Mouse (Mus musculus) intestine, embryonic 14.5 days (tissue): ENCODE data around the gene Pdzrn3. TPM values are rescaled to one million over a fixed set of nuclear protein-coding genes. Genes with fewer than 3 reads are reported as not detected.

Experiments used
- ATAC-seq: fragments of 200-750 bp; cut with Nextera tagmentation; replicated peaks from 2 replicates; pipeline ENCODE4 v1.8.0; 2017; ENCODE audit warnings: low read depth, moderate number of reproducible peaks, moderate TSS enrichment, moderate library complexity; ENCODE audit not compliant: low FRiP score, low TSS enrichment
- DNase-seq: peaks from one replicate; pipeline ENCODE4 v3.0.0-alpha.2; 2018; ENCODE audit warnings: low spot score
- H3K27ac ChIP-seq: fragments of 300-500 bp; sonication (generic); 2 replicates; pipeline ENCODE4 v1.5.1; 2014; ENCODE audit warnings: low read depth, mild to moderate bottlenecking, control low read depth
- H3K27me3 ChIP-seq: fragments of 300-500 bp; sonication (generic); replicated peaks from 2 replicates; pipeline ENCODE4 v1.6.1; 2014; ENCODE audit warnings: low read length, control low read depth; ENCODE audit not compliant: control insufficient read depth, insufficient read depth
- H3K36me3 ChIP-seq: fragments of 300-500 bp; sonication (generic); 2 replicates; pipeline ENCODE4 v1.6.1; 2014; ENCODE audit warnings: low read length, control low read depth; ENCODE audit not compliant: control insufficient read depth, insufficient read depth
- H3K4me1 ChIP-seq: fragments of 300-500 bp; sonication (generic); replicated peaks from 2 replicates; pipeline ENCODE4 v1.6.1; 2014; ENCODE audit warnings: low read length, control low read depth, mixed read lengths; ENCODE audit not compliant: control insufficient read depth, insufficient read depth
- H3K4me2 ChIP-seq: fragments of 300-500 bp; sonication (generic); 2 replicates; pipeline ENCODE4 v1.6.1; 2014; ENCODE audit warnings: low read length
- H3K4me3 ChIP-seq: fragments of 300-500 bp; sonication (generic); 2 replicates; pipeline ENCODE4 v1.5.1; 2014; ENCODE audit warnings: low read depth, low read length, control low read depth, mixed read lengths
- H3K9ac ChIP-seq: fragments of 300-500 bp; sonication (generic); 2 replicates; pipeline ENCODE4 v1.6.1; 2014; ENCODE audit warnings: mild to moderate bottlenecking, low read length
- H3K9me3 ChIP-seq: fragments of 300-500 bp; sonication (generic); 2 replicates; pipeline ENCODE4 v1.6.1; 2016; ENCODE audit warnings: low read length, control low read depth; ENCODE audit not compliant: control insufficient read depth
- WGBS: fragments of 180-500 bp; shearing (Covaris S2); extraction: QIAGEN DNeasy Blood & Tissue Kit; methylation state at CpG from one replicate; pipeline ENCODE4 v1.1.7; 2014; 5-methylcytosine and 5-hydroxymethylcytosine counted together
- polyA plus RNA-seq: library from polyadenylated mRNA; unstranded; fragments of >200 nt; fragmentation: Nextera tagmentation; extraction: Ambion mirVana; gene quantifications from 2 replicates; pipeline ENCODE4 v1.2.1, GENCODE M21; 2014

Gene Pdzrn3
- polyA plus RNA-seq, 1 experiment from 2014 or later, result 19.0 TPM

DNA sequence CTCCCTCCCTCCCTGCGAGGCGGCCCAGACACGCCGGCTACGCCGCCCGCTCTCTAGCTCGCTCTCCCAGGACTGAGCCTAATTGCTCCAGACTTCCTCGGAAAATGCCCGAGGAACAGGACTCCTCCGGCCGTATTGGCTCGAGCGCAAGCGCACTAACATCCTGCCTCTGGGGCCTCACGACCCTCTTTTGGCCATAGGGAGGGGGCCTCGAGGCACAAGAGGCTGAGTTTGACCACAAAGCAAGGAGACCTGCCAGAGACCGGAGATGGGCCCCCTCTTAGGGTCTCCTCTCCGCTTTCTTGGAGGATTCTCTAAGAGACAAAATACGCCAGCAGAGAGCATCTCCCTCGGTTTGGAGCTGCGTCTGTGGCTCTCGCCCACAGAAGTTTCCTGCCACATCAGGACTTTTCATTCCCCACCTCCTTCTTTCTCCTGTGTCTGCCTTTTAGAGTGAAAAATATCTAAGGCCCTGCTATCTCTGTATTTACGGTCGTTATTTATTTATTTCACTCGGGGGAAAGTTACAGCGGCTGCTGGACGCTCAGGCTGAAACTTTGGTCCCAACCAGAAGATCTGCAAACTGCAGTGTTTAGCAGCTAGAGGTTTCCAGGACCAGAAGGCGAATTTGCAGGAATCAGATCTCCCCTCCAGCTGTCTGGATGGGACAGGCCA is 375 bp upstream of the Pdzrn3 start:
- H3K4me2 ChIP-seq, result peak overlapping the region; percentile 74
- peak overlapping the region; percentile 91 for H3K27ac ChIP-seq
- H3K27me3 ChIP-seq, result no peaks in the 10 kb centered on the region
- H3K4me3 ChIP-seq, result peak overlapping the region; percentile 57
- no peaks in the 10 kb centered on the region for H3K36me3 ChIP-seq
- H3K4me1 ChIP-seq, result peaks cover 26% of the 10 kb centered on the region
- no peaks in the 10 kb centered on the region for H3K9me3 ChIP-seq
- DNase-seq, result peak; percentile 90
- ATAC-seq, result peak; percentile 90
- peak overlapping the region; percentile 81 for H3K9ac ChIP-seq
- WGBS, result under 1% methylated on average over 22 of the region's 29 CpGs

DNA sequence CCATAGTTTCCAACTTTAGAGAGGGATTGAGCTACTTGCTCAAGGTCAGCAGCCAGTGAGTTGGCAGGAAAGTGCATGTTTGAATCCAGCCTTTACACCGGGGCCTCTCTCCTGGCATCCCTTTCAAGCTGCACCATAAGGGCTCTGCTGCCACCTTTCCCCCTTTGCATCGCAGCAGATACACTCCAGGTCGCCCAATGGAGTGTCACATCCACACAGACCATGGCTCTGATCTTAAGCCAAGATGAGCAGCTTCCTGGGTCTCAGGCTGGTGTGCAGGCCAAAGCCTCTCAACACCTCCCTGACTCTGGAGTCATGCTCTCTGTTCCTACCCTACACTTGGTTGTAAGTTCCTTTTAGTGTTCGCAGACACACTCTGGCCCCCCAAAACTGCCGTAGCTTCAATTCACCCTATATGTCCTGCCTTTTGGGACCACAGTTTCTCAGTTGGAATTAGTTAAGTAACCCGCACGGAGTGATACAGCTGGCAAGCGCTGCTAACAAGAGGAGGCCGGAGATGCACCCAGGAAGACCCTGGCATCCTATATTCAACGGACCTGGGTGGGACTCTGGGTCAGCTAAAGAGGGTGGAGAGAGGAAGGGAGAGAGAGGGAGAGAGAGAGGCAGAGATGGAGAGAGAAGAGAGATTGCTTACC is 1.1 kb downstream of the Pdzrn3 start:
- WGBS, result 2% methylated on average over 10 of the region's 10 CpGs
- Histone ChIP-seq H3K4me2 (peak overlapping the region; percentile 74), H3K4me1 (peaks cover 33% of the 10 kb centered on the region), H3K9ac (peak overlapping the region; percentile 81), H3K27ac (peak overlapping the region; percentile 91), H3K4me3 (peak overlapping the region; percentile 57), H3K27me3 (no peaks in the 10 kb centered on the region), H3K36me3 (peaks cover 5% of the 10 kb centered on the region; the same call in 1 of the 2 replicates), H3K9me3 (no peaks in the 10 kb centered on the region)
- DNase-seq (peak; percentile 80), ATAC-seq (no peak)

DNA sequence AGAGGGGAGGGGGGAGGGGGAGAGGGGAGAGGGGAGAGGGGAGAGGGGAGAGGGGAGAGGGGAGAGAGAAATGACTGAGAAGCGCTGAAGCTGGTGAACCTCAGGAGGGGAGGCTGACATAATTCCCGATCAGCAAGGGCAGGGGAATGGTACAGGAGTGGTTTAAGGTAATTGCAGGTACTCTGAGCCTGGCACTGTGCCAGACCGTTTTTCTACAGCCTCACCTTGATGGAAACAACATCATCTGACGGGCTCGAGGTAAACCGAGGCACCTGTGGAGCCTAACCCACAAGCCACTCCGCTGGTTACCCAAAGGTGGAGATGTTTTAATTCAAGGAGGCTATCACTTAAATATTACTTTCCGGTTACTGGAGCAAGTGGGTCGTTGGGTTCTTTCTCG is 1.6 kb downstream of the Pdzrn3 start:
- ATAC-seq, result no peak
- WGBS, result 18% methylated on average over 10 of the region's 10 CpGs
- peaks cover 39% of the 10 kb centered on the region for H3K4me1 ChIP-seq

DNA sequence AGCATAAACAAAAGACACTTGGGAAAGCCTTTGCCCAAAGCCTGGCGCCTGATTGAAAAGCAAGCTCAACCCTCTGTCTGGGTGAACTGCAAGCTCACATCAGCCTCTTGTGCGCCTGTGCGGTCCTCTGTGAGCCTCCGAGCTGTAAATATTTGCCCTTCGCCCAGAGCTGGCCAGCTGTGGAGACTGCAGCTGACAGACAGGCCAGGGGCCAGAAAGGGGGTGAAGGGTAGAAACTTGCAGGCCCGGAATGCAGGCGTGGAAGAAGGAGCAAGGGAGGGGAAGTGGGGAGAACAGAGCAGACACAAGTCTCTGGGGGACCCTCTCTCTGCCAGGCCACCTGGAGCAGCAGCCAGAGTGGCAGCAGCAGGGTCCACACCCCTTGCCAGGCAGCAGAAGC is 3.0 kb downstream of the Pdzrn3 start:
- DNase-seq, result peak; percentile 84
- peak overlapping the region; percentile 86 for H3K27ac ChIP-seq
- H3K27me3 ChIP-seq, result no peaks in the 10 kb centered on the region
- H3K9me3 ChIP-seq, result no peaks in the 10 kb centered on the region
- H3K4me3 ChIP-seq, result peak overlapping the region; percentile 39
- peak overlapping the region; percentile 63 for H3K4me2 ChIP-seq
- peaks cover 5% of the 10 kb centered on the region; the same call in 1 of the 2 replicates for H3K36me3 ChIP-seq
- WGBS, result 2% methylated on average over 7 of the region's 7 CpGs
- H3K9ac ChIP-seq, result peak overlapping the region; percentile 41
- ATAC-seq, result 0 out of 2 replicates have a peak, but pooled peaks have one; percentile 18
- peaks cover 39% of the 10 kb centered on the region for H3K4me1 ChIP-seq

More for the DNA sequence above, 1.6 kb downstream of the Pdzrn3 start:
- Histone ChIP-seq H3K27ac (peak overlapping the region; percentile 54; the same call in 1 of the 2 replicates), H3K36me3 (peaks cover 5% of the 10 kb centered on the region; the same call in 1 of the 2 replicates), H3K9ac (peak overlapping the region; percentile 81), H3K4me2 (peak overlapping the region; percentile 74), H3K9me3 (no peaks in the 10 kb centered on the region), H3K27me3 (no peaks in the 10 kb centered on the region), H3K4me3 (peak overlapping the region; percentile 57)
- DNase-seq, result peak; percentile 66

DNA sequence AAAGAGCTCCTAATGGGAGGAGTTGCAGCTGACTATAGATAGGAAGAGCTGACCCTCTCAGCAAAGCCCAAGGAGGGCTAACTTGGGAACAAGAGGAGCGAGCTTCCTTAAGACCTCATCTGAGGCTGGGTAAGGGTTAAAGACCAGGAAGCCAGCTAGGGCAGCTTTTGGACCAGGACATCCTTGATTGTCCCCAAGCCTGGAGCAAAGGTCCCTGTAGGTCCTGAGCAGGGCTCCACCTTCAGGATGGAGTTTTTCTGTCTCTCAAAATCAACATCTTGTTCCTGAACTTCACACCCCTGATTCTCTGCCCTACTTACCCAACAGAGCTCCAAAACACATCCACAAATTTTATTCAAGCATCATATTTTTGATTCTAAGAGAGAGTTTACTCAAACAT is 3.5 kb downstream of the Pdzrn3 start:
- ATAC-seq (no peak), DNase-seq (no peak)
- H3K4me3 ChIP-seq, result peak overlapping the region; percentile 39
- H3K27me3 ChIP-seq, result no peaks in the 10 kb centered on the region
- H3K27ac ChIP-seq, result peak overlapping the region; percentile 86
- WGBS, result 21% methylated on average over 1 of the region's 1 CpGs
- no peak overlapping the region for H3K9ac ChIP-seq
- peaks cover 39% of the 10 kb centered on the region for H3K4me1 ChIP-seq
- peak overlapping the region; percentile 63 for H3K4me2 ChIP-seq
- H3K9me3 ChIP-seq, result no peaks in the 10 kb centered on the region
- peaks cover 5% of the 10 kb centered on the region; the same call in 1 of the 2 replicates for H3K36me3 ChIP-seq

DNA sequence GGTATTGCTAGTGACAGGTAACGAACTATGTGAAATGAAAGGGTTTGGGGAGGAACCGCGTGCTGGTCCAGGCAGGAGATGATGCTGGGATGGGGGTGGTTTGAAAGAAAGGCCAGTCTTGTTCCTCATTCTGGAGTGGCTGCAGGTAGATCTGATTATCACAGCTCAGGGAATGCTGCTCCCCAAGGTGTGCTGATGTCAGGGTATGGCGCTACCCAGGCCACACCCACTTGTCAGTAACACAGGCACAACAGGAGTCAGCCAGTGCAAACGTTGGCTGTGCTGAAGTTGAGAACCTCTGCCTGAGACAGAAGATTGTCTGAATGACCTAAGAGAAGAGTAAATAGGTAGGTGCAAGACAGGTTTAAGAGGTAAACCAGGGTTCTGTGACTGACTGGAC is 4.7 kb downstream of the Pdzrn3 start:
- 71% methylated on average over 5 of the region's 5 CpGs for WGBS
- Histone ChIP-seq H3K4me1 (peaks cover 42% of the 10 kb centered on the region), H3K9ac (no peak overlapping the region), H3K4me2 (peak overlapping the region; percentile 63), H3K9me3 (no peaks in the 10 kb centered on the region), H3K4me3 (no peak overlapping the region), H3K36me3 (peaks cover 5% of the 10 kb centered on the region; the same call in 1 of the 2 replicates), H3K27ac (no peak overlapping the region), H3K27me3 (no peaks in the 10 kb centered on the region)
- DNase-seq, result no peak
- no peak for ATAC-seq

DNA sequence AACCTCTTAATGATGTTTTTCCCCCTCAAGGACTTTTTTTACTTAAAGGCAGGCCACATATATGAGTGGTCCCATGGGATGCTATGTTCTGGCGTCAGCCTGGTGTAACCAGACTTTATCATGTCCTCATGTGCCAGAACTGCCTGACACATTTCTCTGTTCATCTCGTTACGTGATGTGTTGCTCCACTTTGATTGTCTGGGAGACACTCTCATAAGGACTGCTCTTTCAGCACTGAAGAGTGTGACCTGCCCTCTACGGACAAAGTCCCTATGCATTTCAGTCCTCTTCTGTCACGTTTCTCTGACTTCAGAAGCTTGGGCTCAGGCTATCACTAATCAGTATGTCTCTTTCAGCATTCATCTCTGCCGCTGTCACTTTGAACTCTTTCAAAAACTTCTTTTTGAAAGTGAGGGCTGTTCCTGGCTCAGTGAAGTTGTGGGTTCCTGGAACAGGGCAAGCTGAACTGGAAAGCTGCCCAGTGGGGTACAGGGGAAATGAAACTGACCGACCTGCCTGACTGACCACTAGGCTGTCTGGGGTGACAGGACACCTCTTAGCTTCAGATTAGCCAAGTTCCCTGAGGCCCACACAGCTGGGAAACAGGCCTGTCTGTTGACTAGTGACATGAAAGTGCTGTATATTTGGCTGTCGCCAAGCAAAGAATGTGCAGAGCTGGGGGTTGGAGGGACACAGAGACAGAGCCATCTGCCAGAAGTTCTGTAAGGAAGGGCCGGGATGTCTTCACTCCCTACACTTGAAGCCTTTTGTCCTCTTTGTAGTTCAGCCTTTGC is 10.7 kb downstream of the Pdzrn3 start:
- H3K27me3 ChIP-seq, result no peaks in the 10 kb centered on the region
- no peaks in the 10 kb centered on the region for H3K36me3 ChIP-seq
- no peak overlapping the region for H3K4me3 ChIP-seq
- DNase-seq (no peak), ATAC-seq (no peak)
- WGBS, result 67% methylated on average over 9 of the region's 9 CpGs
- no peak overlapping the region for H3K9ac ChIP-seq
- H3K9me3 ChIP-seq, result no peaks in the 10 kb centered on the region
- H3K4me2 ChIP-seq, result no peak overlapping the region
- H3K27ac ChIP-seq, result no peak overlapping the region
- H3K4me1 ChIP-seq, result peaks cover 44% of the 10 kb centered on the region

DNA sequence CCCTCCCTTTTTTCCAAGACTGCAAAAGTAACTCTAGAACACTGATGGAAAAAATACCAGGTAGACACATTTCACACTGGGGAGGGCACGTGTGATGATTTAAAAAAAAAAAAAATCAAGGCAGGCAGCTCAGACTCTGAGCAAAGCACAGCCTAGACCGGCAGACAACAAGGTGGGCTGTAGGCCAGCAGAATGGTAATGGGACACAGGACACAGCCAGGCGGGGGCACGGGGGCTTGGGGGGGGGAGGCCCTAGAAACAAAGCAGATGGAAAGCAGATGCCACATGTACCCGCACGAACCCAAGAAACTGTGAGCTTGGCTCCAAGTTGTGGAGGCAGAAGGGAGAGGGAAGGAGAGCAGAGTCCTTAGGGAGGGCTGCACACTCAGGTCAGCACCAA is 11.9 kb downstream of the Pdzrn3 start:
- H3K27me3 ChIP-seq, result no peaks in the 10 kb centered on the region
- no peak overlapping the region for H3K4me2 ChIP-seq
- DNase-seq (no peak), ATAC-seq (no peak)
- H3K27ac ChIP-seq, result no peak overlapping the region
- H3K9ac ChIP-seq, result no peak overlapping the region
- H3K9me3 ChIP-seq, result no peaks in the 10 kb centered on the region
- 69% methylated on average over 6 of the region's 6 CpGs for WGBS
- peaks cover 42% of the 10 kb centered on the region for H3K4me1 ChIP-seq
- H3K4me3 ChIP-seq, result no peak overlapping the region
- peaks cover 8% of the 10 kb centered on the region for H3K36me3 ChIP-seq
